Comparison of ENCODE assay signal across 24 mouse cellular contexts in the genomic region with DNA sequence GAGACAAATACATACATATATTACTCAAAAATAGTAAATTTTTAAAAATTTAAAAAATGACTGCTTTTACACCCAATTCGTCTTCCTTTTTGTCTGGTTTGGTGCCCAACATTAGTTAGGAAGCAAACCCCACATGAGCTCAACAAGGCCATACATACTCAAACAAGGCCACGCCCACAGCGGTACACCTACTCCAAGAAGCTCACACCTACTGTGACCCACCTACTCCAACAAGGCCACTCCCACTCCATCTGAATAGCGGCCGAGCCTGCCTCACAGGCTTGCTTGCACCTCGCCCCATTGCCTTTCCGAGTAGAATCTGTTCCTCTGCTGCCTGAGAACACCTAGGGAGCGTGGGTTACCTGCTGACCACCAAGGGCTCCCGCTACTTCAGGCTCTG.
"Had no signal": no experiment of that assay in that cellular context is flagged by ENCODE, and none has a peak within 500 bp of the region (broad histone marks: within the 10 kb centered on the region; RNA-seq: fewer than 3 reads in every experiment).

No protein-coding gene starts in this region.

- H3K4me1 ChIP-seq: liver, embryonic 13.5 days; liver, embryonic 15.5 days had no signal

- H3K4me3 ChIP-seq: heart, adult 2 months; heart, embryonic 13.5 days; heart, embryonic 15.5 days; hindbrain, embryonic 13.5 days; hindbrain, embryonic 15.5 days; kidney, embryonic 15.5 days; limb, embryonic 10.5 days; limb, embryonic 12.5 days; liver, embryonic 13.5 days; liver, embryonic 15.5 days had no signal

- DNase-seq: gastrocnemius, postnatal 14 days; gastrocnemius, postnatal 36 days; heart, adult 11 months; heart, adult 2 months; heart, postnatal 14 days; heart, postnatal 36 days; kidney, adult 11 months; kidney, adult 2 months; kidney, adult 9 months; kidney, postnatal 14 days; layer of hippocampus, adult 9-11 months; layer of hippocampus, postnatal 36 days; liver; liver, embryonic 13.5 days; liver, postnatal 0 days had no signal

- H3K9ac ChIP-seq: heart, embryonic 13.5 days; heart, embryonic 15.5 days; hindbrain, embryonic 13.5 days; hindbrain, embryonic 15.5 days; kidney, embryonic 15.5 days; limb, embryonic 12.5 days; liver, embryonic 13.5 days; liver, embryonic 15.5 days; liver, postnatal 0 days had no signal

- H3K27me3 ChIP-seq: hindbrain, embryonic 15.5 days had no signal

- H3K9me3 ChIP-seq: heart, embryonic 13.5 days; heart, embryonic 15.5 days; hindbrain, embryonic 13.5 days; hindbrain, embryonic 15.5 days; kidney, embryonic 15.5 days; limb, embryonic 10.5 days; limb, embryonic 12.5 days; liver, embryonic 13.5 days; liver, embryonic 15.5 days had no signal

- H3K27ac ChIP-seq: heart, adult 2 months; heart, embryonic 13.5 days; heart, embryonic 15.5 days; hindbrain, embryonic 13.5 days; hindbrain, embryonic 15.5 days; kidney, embryonic 15.5 days; kidney, postnatal 0 days; limb, embryonic 10.5 days; limb, embryonic 12.5 days; liver, embryonic 13.5 days; liver, embryonic 15.5 days had no signal

- H3K36me3 ChIP-seq: heart, embryonic 13.5 days; heart, embryonic 15.5 days; hindbrain, embryonic 13.5 days; hindbrain, embryonic 15.5 days; kidney, embryonic 15.5 days; limb, embryonic 10.5 days; limb, embryonic 12.5 days; liver, embryonic 13.5 days; liver, embryonic 15.5 days had no signal
